Mouse (Mus musculus) heart, embryonic 16.5 days (tissue): Measurements from ENCODE around the gene Elovl6. TPM values are rescaled to one million over a fixed set of nuclear protein-coding genes. Genes with fewer than 3 reads are reported as not detected.
A peak's percentile ranks its signal among the peaks of the same experiment; 100 is the strongest.

Source experiments
- ATAC-seq: fragments of 200-750 bp; cut with Nextera tagmentation; replicated peaks from 2 replicates; pipeline ENCODE4 v1.8.0; 2017; ENCODE audit warnings: moderate number of reproducible peaks; ENCODE audit not compliant: insufficient read depth, low FRiP score; ENCODE audit errors: extremely low read depth
- H3K27ac ChIP-seq: fragments of 300-500 bp; sonication (generic); 2 replicates; pipeline ENCODE4 v1.5.1; 2014; ENCODE audit warnings: mild to moderate bottlenecking, low read length, control low read depth, moderate library complexity
- H3K27me3 ChIP-seq: fragments of 300-500 bp; sonication (generic); 2 replicates; pipeline ENCODE4 v1.6.1; 2014; ENCODE audit warnings: low read length, mixed read lengths; ENCODE audit not compliant: control insufficient read depth, insufficient read depth
- H3K36me3 ChIP-seq: fragments of 300-500 bp; sonication (generic); 2 replicates; pipeline ENCODE4 v1.6.1; 2014; ENCODE audit not compliant: control insufficient read depth, insufficient read depth
- H3K4me1 ChIP-seq: fragments of 300-500 bp; sonication (generic); 2 replicates; pipeline ENCODE4 v1.6.1; 2014; ENCODE audit warnings: low read length, mixed read lengths; ENCODE audit not compliant: control insufficient read depth, insufficient read depth
- H3K4me2 ChIP-seq: fragments of 300-500 bp; sonication (generic); 2 replicates; pipeline ENCODE4 v1.6.1; 2014; ENCODE audit warnings: low read depth, mild to moderate bottlenecking, control low read depth, low read length
- H3K4me3 ChIP-seq: fragments of 300-500 bp; sonication (generic); 2 replicates; pipeline ENCODE4 v1.5.1; 2014; ENCODE audit warnings: mild to moderate bottlenecking, control low read depth, low read length
- H3K9ac ChIP-seq: fragments of 300-500 bp; sonication (generic); 2 replicates; pipeline ENCODE4 v1.6.1; 2014; ENCODE audit warnings: low read length, control low read depth
- H3K9me3 ChIP-seq: fragments of 300-500 bp; sonication (generic); replicated peaks from 2 replicates; pipeline ENCODE4 v1.6.1; 2016; ENCODE audit warnings: low read length; ENCODE audit not compliant: control insufficient read depth
- WGBS: fragments of 180-500 bp; shearing (Covaris S2); extraction: QIAGEN DNeasy Blood & Tissue Kit; methylation state at CpG from one replicate; pipeline ENCODE4 v1.1.7; 2014; 5-methylcytosine and 5-hydroxymethylcytosine counted together
- polyA plus RNA-seq: library from polyadenylated mRNA; unstranded; fragments of >200 nt; fragmentation: Nextera tagmentation; extraction: Ambion mirVana; gene quantifications from 2 replicates; pipeline ENCODE4 v1.2.1, GENCODE M21; 2015

Gene Elovl6
- polyA plus RNA-seq, 1 experiment from 2014 or later, result 10.2 TPM

DNA sequence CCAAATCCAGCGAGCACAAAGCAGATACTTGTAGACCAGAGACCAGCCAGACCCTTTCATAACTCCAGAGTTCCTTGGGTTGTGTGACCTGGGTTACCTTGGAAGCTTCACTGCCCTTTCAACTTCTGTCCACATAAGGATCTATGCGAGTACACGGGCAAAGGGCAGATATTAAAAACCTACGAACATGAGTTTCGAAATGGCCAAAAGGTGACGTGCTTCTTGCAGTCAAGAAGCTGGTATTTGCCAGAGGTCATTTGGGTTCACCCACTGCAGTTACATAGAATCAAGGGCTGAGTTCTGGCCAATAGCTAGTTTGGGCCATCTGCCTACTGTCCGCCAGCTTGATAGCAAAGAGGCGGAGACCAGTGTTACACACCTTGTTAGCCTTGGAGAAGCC, 59.6 kb downstream of the Elovl6 start:
- 91% methylated on average over 8 of the region's 8 CpGs for WGBS
- Histone ChIP-seq H3K4me1 (peaks cover 42% of the 10 kb centered on the region), H3K4me3 (no peak overlapping the region), H3K9me3 (no peaks in the 10 kb centered on the region), H3K9ac (no peak overlapping the region), H3K27ac (no peak overlapping the region), H3K4me2 (no peak overlapping the region), H3K27me3 (no peaks in the 10 kb centered on the region), H3K36me3 (no peaks in the 10 kb centered on the region)
- no peak for ATAC-seq

- ATAC-seq, result no peak
- no peak overlapping the region for H3K9ac ChIP-seq
- no peak overlapping the region for H3K4me2 ChIP-seq
- no peak overlapping the region for H3K27ac ChIP-seq
- H3K27me3 ChIP-seq, result no peaks in the 10 kb centered on the region
- no peaks in the 10 kb centered on the region for H3K36me3 ChIP-seq
- H3K9me3 ChIP-seq, result no peaks in the 10 kb centered on the region
- WGBS, result 77% methylated on average over 9 of the region's 9 CpGs
- H3K4me3 ChIP-seq, result no peak overlapping the region
- H3K4me1 ChIP-seq, result peaks cover 37% of the 10 kb centered on the region
These were observed 60.8 kb downstream of the Elovl6 start for GRCm38 (mm10) chr3:129593001-129593400.

DNA sequence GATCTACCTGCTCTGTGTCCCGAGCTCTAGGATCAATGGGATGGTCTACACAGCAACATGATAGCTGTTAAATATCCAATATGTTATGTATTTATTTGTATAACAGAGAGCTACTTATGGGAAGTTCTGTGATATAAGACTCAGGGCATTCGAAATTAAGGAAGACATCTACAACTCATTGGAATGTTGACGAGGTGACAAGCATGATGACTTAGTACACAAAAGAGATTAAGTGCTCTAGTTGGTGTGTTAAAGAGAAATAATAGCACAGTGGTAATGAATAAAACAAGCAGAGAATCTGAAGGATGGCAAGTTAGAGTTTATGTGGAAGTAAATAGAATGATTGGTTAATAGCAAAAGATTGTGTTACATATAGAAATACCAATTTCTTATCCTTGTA, 61.6 kb downstream of the Elovl6 start:
- Histone ChIP-seq H3K4me3 (no peak overlapping the region), H3K9me3 (no peaks in the 10 kb centered on the region), H3K4me1 (peaks cover 33% of the 10 kb centered on the region), H3K9ac (no peak overlapping the region), H3K27ac (no peak overlapping the region), H3K27me3 (no peaks in the 10 kb centered on the region), H3K36me3 (no peaks in the 10 kb centered on the region), H3K4me2 (no peak overlapping the region)
- ATAC-seq, result no peak
- WGBS, result 77% methylated on average over 3 of the region's 3 CpGs

DNA sequence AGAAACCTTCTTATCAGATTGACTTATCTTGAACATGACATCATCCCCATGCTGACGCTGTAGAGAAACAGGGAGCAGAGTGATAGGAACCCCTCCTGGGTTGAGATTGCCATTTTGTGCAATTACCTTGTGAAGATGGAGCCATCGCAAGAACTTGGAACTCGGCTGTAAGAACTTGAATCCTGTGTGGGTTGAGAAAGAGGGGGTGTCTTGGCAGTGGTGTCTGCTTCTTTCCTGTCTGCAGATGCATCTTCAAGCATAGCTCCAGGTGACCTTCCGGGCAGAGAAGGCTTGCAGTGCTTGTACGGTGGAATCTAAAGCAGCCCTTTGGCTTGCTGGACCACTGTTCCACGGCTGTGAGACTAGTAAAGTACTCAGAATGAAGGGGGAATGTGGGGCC, 63.9 kb downstream of the Elovl6 start:
- Histone ChIP-seq H3K27ac (no peak overlapping the region), H3K4me1 (peaks cover 16% of the 10 kb centered on the region), H3K9me3 (no peaks in the 10 kb centered on the region), H3K4me3 (no peak overlapping the region), H3K4me2 (no peak overlapping the region), H3K9ac (no peak overlapping the region), H3K36me3 (no peaks in the 10 kb centered on the region), H3K27me3 (no peaks in the 10 kb centered on the region)
- no peak for ATAC-seq
- WGBS, result 81% methylated on average over 6 of the region's 6 CpGs

- Histone ChIP-seq H3K4me2 (no peak overlapping the region), H3K9me3 (no peaks in the 10 kb centered on the region), H3K27ac (no peak overlapping the region), H3K4me1 (peaks cover 4% of the 10 kb centered on the region; the same call in 1 of the 2 replicates), H3K27me3 (no peaks in the 10 kb centered on the region), H3K9ac (no peak overlapping the region), H3K4me3 (no peak overlapping the region), H3K36me3 (no peaks in the 10 kb centered on the region)
- WGBS, result 73% methylated on average over 9 of the region's 9 CpGs
- ATAC-seq, result no peak
These were observed 70.1 kb downstream of the Elovl6 start for GRCm38 (mm10) chr3:129602289-129602688.

GRCm38 (mm10) chr3:129605487-129605886, 73.3 kb downstream of the Elovl6 start:
- no peak overlapping the region for H3K4me2 ChIP-seq
- no peaks in the 10 kb centered on the region for H3K36me3 ChIP-seq
- no peak overlapping the region for H3K27ac ChIP-seq
- no peak overlapping the region for H3K9ac ChIP-seq
- no peak for ATAC-seq
- no peaks in the 10 kb centered on the region for H3K27me3 ChIP-seq
- H3K4me1 ChIP-seq, result peaks cover 4% of the 10 kb centered on the region; the same call in 1 of the 2 replicates
- 83% methylated on average over 7 of the region's 7 CpGs for WGBS
- no peak overlapping the region for H3K4me3 ChIP-seq
- no peaks in the 10 kb centered on the region for H3K9me3 ChIP-seq

DNA sequence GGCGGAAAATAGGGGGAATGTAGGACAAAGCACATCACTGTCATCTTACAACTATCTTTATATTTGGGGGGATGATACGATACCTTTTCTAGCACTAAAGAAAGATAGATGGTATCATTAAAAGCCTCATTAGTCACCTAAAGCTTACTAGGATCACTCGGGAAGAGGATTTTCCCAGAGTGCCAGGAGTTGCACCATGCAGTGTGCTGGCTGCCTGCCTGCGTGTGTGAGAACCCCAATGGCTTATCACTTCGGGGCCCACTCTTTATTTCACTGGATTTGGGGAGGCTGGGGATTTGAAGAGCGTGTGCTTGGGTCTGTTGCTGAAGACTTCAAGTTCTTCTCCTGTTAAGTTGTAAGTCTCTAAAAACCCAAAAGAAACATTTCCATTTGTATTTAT, 73.8 kb downstream of the Elovl6 start:
- WGBS, result 74% methylated on average over 6 of the region's 6 CpGs
- Histone ChIP-seq H3K4me1 (peaks cover 4% of the 10 kb centered on the region; the same call in 1 of the 2 replicates), H3K27ac (no peak overlapping the region), H3K9ac (no peak overlapping the region), H3K27me3 (no peaks in the 10 kb centered on the region), H3K36me3 (no peaks in the 10 kb centered on the region), H3K9me3 (no peaks in the 10 kb centered on the region), H3K4me2 (no peak overlapping the region), H3K4me3 (no peak overlapping the region)
- ATAC-seq, result no peak

GRCm38 (mm10) chr3:129611626-129612025, 79.5 kb downstream of the Elovl6 start:
- Histone ChIP-seq H3K27me3 (no peaks in the 10 kb centered on the region), H3K4me3 (no peak overlapping the region)
- no peak for ATAC-seq

DNA sequence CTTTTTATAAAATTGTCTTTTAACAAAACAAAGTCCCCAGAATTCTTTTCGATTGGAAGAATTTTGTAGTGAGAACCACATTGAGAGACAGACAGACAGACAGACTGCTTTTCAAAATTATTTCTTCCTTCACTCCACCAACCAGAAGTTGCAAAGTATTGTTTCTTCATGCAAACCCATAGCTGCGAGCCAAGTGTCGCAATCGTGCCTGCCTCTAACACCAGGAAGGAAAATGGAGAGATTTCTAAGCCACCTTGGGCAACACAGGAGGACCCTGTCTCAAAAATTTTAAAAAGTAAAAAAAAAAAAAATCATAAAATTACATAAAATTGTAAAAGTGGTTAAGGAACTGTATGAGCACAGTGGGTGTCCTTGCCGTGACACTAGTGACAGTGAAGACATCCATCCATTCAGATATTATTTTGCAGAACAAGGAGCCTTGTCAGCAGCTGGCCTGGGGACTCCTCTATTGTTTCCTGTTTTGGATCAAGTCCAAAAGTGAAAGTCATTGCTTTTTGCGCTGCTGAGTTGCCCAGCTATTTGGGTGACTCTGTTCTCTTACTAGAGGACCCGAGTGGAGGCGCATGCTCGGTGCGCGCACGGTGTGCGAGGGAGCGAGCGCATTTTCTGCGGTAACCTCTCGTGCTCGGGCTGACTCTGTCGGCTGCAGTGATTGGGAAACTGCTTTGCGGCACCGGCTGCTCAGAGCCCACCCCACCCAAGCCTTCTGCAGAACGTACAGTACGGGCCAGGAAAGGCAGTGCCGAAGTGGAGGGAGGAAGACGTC, 80.3 kb downstream of the Elovl6 start:
- no peaks in the 10 kb centered on the region for H3K27me3 ChIP-seq
- H3K9ac ChIP-seq, result no peak overlapping the region
- no peaks in the 10 kb centered on the region for H3K36me3 ChIP-seq
- 0 out of 2 replicates have a peak, but pooled peaks have one; percentile 32 for ATAC-seq
- no peak overlapping the region for H3K27ac ChIP-seq
- H3K9me3 ChIP-seq, result no peaks in the 10 kb centered on the region
- H3K4me1 ChIP-seq, result peaks cover 11% of the 10 kb centered on the region; the same call in 1 of the 2 replicates
- WGBS, result 71% methylated on average over 25 of the region's 25 CpGs
- H3K4me2 ChIP-seq, result peak overlapping the region; percentile 31
- H3K4me3 ChIP-seq, result peak overlapping the region; percentile 10; the same call in 1 of the 2 replicates

More at GRCm38 (mm10) chr3:129611626-129612025, 79.5 kb downstream of the Elovl6 start:
- no peak overlapping the region for H3K27ac ChIP-seq
- no peaks in the 10 kb centered on the region for H3K36me3 ChIP-seq
- no peak overlapping the region for H3K9ac ChIP-seq
- WGBS, result 67% methylated on average over 8 of the region's 8 CpGs
- peaks cover 11% of the 10 kb centered on the region; the same call in 1 of the 2 replicates for H3K4me1 ChIP-seq
- no peak overlapping the region for H3K4me2 ChIP-seq
- H3K9me3 ChIP-seq, result no peaks in the 10 kb centered on the region
